Mouse (Mus musculus): Measurements from ENCODE around the gene Scn3a.

DNA sequence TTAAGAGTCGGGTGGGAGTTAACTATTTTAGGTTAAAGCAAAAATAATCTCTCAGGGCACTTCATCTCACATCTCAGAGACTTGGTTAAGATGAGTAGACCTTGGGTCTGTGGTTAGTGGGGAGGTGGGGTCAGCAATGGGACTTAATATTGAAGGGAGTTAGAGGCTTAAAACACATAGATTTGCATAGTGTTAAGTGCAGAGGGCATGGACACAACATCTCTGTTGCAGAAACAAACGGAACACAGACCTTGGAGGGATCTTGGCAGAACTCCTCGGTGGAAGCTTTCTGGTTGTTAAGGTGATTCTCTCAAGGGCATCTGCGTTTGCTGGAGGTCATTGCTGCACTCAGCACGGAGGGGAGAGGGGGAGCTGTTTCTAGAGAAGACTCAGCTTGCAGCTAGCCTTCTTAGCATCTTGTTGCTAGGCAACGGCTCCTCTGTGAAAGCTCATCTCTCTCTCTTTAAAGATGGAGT lies 152.6 kb downstream of the Scn3a start:
- TF ChIP-seq POLR2A (IDR thresholded peaks at IDR 0.05; ENCODE audit: insufficient read depth, low read depth, low read length) (no peak), CTCF (IDR thresholded peaks at IDR 0.05; ENCODE audit: insufficient read depth, low read depth, low read length) (no peak)
